Mouse (Mus musculus) thymus, postnatal 0 days (tissue): ENCODE measurements around the gene Bicd2. TPM values are rescaled to one million over a fixed set of nuclear protein-coding genes. Genes with fewer than 3 reads are reported as not detected.
A peak's percentile ranks its signal among the peaks of the same experiment; 100 is the strongest.

Experiments used
- DNase-seq: peaks from one replicate; pipeline ENCODE4 v3.0.0-alpha.2; 2015; ENCODE audit warnings: low spot score
- polyA plus RNA-seq: library from polyadenylated mRNA; unstranded; fragments of >200 nt; fragmentation: Nextera tagmentation; extraction: Ambion mirVana; gene quantifications from 2 replicates; pipeline ENCODE4 v1.2.1, GENCODE M21; 2015

Gene Bicd2
- polyA plus RNA-seq: 25.4 and 27.0 TPM in 2 replicates

DNA sequence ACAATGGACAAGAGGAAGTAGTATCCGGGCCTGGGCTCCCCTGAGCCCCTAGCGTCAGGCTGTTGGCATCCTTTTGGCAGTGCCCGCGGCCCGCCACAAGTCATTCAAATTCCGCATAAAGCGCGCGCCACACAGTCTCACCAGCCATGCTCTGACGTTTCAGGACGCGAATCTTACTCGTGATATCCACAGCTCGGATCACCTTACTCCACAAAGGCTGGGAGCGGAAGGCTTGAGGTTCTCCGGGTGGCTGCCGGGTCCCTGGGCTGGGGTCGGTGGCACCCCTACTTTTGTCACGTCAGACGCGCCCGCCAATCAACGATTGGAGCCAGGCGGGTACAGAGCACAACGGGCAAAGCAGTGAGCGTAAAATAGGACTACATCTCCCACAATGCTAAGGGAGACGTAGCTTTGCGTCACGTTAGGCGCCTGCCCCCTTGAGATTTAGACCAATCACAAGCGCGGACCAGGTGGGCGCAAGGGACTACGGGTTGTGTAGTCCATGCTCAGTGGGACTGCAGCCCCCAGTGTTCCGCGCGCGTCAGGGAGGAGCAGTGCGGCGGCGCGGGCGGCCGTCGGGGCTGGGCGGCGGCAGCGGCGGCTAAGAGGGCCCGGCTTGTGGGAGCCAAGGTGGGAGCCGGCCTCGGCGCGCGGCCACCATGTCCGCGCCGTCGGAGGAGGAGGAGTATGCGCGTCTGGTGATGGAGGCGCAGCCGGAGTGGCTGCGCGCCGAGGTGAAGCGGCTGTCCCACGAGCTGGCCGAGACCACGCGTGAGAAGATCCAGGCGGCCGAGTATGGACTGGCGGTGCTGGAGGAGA, at the start of gene Bicd2:
Bicd2 (plus strand) TSS at position 574 of the 819 bp plus-strand sequence.
- peak; percentile 99 for DNase-seq

DNA sequence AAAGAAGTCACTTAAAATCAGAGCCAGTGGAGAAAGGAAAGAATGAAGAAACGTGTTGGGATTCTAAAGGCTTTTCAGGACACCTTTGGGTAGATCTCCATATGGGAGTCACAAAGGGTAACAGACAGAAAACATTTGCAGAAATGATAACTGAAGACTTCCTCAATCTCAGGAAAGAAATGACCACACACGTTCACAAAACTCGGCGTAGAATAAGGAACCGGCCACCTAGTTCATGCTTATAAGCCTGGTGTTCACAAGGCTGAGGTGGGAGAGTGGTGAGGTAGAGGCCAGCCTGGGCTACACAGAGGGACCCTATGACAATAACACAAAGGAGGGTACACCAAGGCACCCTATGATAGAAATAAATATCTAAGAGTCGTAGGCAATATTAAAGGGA, 49.4 kb upstream of the Bicd2 start:
- no peak for DNase-seq

DNA sequence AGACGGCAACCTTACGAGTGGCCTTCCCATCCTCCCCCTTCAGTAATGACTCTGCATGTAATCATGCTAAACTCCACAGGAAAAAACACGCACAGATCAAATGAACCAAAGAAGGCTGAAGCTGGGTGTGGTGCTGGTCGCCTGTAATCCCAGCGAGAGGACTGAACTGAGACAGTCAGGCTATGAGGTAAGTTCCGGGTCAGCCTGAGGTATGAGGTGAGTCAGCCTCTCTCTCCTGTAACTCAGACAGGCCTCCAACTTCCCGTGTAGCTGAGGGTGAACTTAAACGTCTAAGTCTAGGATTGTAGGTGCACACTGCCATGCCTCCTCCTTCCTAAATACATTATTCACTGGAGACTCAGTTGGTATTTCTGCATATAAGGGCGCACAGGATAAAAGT, 47.3 kb upstream of the Bicd2 start:
- DNase-seq: no peak

DNA sequence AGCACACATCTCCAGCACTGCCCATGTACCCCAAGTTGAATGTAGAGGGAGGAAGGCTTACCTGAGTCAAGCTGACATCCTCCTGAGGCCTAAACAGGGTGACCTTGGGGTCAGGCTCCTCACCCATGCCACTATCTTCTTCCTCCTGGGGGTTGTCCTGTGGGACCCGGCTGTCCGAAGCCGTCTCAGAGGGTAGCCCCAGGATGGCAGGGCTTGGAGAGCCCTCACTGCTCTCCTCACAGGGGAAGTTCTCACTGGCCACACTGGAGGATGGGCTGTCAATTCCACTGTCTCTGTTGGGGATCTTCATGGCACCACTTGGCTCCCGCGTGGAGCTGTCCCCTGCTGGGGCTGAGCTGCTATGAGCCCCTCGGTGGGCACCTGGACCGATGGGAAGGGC, 45.1 kb upstream of the Bicd2 start:
- DNase-seq: no peak

DNA sequence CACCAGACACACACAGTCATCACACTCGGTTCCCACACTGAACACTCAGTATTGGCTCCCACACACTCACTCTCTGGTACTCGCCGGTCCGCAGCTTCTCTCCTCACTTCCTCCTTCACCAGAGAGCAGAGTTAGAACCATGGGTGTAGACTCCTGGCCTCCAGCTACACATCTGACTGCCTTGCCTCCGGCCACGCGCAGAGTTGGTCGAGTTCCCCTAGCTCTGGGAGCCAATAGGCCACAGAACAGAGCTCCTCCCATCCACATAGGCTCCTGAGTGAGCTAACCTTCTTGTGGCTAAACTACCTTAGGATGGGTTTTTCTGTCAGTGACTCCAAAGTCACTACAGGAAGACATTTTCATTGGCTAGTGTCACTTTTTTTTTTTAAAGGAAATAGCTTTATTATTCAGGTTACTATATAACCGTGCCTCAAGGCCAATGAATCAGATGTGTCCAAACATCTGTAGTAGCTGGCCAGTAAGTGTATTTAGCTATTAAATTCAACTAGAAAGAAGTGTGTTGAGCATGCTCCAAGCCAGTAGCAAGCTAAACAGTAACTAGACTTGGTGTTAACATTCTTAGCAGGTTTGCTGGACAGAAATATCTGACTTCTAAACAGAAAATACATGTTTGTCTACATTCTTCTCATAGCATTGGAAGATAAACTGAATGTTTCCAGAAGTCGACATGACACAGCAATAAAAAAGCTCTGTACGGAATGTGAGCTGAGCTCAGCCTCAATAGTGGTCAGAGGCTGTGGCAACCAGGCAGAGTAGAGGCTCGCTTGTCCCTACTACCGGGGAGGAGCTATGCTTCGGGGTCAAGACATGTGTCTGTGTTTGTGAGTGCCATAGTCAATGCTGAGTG, 42.6 kb upstream of the Bicd2 start:
- DNase-seq: no peak

DNA sequence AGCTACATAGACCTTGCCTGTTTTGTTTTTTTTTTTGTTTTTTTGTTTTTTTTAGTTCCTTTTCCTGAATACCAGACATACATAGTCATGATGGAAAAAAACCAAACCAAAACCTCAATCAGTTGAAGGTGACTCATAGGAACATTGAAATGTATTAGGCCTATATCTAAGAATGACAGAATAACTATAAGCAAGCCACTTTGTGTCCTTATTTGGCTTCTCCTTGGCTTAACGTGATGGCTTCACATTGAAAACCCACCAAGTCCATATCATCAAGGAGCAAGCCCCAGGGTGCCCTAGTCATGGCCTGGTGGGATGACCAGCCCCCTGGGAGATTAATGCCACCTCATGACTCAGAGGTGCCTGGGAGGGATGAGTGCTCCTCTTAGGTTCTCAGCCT, 40.6 kb upstream of the Bicd2 start:
- no peak for DNase-seq

DNA sequence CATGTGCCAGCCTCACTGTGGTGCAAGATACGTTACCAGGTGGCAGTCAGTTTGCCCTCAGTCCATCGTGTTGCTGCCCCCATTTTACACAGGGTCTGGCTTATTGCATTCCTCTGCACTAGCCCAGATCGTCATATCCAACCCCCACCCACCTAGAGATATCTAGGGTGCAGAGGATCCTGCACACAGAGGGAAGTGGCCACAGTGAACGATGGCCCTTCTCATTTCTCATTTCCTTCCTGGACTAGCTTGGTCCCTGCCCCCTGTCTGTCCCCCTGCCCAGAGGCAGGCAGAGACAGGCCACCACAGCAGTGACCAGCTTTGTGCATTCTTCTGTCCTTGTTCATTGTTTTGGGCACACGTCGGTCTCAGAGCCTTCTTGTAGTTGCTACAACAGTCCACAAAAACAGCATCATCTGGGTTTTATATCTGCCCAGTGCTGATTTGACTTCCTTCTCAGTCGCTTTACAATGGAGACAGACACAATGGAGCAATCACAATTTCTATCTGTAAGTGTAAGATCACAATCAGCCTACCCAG, 34.5 kb upstream of the Bicd2 start:
- no peak for DNase-seq

DNA sequence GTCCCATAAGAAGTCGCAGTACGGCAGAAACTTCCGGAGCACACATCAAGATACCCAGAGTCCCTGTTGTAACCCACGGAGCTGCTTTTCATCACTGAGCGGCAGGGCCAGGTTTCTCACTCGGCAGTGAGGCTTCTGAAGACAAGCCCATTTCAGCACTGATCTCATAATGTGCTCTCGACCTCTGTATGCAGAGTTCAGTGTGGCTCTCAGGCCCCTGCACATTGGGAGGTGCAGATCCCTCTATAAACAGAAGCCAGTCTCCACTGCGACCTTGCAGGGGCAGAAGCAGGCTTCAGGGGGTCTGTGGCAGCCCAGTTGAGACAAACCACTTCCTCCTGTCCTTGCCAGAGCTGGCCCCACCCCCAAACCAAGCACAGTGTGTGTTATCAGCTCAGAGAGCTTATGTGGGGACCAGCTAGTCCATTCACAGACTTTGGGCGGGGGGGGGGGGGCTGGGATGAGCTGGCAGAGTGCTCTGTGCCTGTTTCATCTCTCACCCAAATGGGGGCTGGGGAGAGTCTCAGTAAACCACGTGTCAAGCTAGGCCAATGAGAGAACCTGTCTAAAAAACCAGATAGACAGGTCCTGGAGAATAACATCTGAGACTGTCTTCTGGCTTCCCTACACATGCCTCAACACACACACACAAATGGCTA, 33.9 kb upstream of the Bicd2 start:
- DNase-seq: peak; percentile 81

DNA sequence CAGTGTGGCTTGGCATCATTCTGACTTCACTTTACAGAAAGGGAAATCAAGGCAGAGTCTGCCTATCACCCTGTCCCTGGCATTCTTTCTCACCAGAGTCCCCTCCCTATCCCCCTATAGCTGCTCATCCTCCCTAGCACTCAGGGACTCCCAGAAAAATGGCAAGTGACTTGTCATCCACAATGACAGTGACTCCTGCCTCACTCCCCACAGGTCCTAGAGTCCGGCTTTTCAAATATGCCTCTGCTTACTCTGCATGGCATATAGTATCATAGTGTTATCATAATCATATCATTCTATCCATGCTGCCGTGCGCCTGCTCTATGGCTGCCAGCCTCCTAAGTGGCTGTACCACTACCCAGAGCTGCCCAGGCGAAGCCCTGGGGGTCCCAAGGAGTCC, 33.2 kb upstream of the Bicd2 start:
- no peak for DNase-seq

DNA sequence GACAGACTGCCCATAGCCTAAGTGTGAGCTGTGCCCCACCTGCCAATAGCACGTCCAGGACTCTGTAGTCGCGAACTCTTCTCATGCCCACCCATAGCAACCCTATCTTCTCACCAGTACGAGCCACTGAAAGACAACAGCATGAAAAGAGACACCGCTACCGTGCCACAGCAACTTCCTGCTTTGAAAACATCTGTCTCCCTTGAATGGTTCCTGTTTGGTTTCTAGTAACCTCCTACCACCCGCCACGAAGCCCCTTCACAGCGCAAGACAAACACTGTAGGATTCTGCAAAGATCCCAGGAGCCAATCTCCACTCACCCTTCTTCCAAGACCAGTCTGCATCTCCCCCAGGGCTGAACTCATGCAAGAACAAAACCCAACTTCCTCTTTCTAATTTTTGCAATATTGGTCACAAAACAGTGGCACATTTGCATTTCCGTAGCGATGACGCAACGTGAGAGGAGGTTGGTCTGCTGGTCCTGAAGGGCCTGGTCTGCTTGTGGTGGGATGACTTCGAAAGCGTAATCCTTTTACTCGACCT, 32.5 kb upstream of the Bicd2 start:
- peak; percentile 80 for DNase-seq

DNA sequence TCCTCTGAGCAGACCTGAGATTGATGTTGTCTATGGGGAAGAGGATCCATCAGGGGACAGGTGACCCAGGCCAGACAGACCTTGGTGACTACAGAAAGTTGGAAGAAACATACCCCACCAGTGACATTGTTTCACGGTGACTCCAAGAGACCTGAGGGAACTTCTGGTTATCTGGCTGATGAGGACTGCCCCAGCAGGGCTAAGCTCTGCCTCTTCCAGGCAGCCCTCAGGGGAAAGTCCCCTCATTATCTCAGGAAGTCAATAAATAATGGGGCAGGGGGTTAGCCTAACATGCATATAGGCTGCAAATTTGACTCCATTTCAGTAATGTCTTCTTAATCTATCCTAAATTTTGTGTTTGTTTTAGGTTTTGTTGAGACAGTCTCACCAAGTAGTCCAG, 31.9 kb upstream of the Bicd2 start:
- no peak for DNase-seq

DNA sequence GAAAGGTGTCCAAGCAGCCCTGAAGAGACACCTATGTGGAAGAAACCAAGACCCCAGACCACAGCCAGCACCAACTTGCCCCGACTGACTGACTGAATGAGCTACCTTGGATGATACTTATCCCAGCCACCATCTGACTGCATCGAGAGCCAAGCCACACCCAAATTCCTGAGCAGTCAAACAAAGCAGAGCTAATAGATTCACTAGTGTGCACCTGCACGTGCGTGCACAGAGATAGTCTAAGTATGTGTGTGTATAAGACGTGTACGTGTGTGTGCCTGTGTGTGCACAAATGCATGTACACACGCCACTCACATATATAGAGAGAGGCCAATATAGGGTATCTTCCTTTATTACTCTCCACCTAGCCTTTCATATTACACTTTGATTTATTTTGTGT, 29.7 kb upstream of the Bicd2 start:
- no peak for DNase-seq

DNA sequence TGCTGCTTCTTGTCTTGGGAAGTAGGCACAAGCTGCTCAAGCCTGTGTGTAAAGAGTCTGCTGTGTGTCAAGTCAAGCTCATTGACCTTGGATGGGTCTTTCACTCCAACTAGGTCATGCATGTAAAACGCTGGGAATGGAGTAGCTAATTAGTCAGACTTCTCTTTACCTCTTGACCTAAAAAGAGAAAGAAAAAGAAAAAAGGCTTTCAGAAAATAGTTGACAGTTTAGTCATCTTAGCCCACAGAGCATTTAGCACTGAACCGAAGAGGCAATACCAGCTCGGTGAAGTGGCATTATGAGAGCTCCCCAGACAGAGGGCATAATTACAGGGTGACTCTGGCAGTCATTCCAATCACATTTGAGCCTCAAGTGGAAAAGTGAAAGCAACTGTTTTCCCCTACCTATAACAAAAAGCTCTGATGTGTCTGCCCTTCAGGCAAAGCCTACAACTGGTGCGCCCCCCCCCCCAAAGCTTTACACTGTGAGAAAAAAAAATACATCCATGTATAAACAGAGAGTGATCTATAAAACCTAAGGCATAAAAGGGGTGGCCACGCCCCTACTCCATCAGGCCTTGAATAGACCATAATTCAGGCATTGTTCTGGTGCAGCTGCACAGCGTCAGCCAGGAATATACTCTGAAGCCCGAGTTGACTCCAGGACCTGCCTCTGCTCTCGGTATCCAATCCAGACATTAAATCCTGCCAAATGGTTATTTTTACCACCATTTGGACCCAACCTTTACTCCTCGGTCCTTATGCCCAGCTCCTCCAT, 24.8 kb upstream of the Bicd2 start:
- no peak for DNase-seq

DNA sequence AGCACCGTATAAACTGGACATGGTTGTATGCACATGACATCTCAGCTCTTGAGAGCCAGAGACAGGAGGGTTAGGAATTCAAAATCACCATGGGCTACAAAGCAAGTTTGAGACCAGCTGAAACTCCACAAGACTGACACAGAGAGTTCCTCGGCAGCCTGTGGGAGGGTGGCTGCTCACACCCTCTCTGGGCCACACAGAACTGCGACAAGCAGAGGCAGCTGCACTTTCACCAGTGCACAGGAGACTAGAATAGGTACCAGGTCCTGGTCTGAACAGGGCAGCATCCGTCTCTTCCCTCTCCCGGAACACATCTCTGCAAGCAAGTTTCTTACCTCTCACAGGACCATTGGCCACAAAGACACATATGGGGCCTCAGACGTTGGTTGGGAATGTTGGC, 23.9 kb upstream of the Bicd2 start:
- DNase-seq: no peak

DNA sequence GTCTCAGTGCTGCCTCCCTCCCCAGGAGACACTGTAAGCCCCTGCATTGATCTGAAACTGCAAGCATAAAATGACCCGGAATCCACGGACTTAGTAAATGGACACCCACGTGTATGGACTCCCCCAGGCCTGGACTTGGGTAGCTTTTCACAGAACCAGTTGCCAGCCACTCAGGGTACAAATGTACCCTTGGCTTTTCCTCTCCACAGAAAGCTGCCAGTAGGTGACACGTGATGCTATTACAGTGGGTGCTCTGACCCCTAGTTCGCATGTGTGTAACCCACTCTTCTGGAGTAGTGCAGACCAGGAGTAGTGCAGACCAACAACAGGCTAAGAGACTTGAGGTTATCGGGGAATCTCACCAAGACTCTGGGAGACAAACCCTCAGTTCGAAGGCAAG, 23.5 kb upstream of the Bicd2 start:
- no peak for DNase-seq

DNA sequence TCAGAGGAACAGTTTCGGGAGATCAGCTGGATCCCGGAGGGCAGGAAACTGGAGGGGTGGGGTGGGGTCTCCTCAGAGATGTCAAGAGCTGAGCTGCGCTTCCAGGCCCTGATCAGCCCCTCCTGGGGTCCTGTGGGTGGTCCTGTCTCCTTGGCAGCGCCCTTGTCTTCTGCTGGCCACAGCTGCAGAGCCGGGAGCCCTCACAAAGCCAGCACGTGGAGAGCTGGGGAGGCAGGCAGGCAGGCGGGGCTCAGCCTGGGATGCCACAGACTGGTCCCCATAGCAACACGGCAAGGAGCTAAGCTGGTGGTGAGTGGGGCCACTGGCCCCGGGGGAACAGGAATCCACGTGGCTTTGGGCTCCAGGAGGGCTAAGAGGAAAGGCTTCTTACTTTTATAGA, 21.3 kb upstream of the Bicd2 start, which contains the start of gene Fgd3:
Fgd3 (minus strand) TSS at position 272 of the 400 bp plus-strand sequence.
- DNase-seq: no peak

DNA sequence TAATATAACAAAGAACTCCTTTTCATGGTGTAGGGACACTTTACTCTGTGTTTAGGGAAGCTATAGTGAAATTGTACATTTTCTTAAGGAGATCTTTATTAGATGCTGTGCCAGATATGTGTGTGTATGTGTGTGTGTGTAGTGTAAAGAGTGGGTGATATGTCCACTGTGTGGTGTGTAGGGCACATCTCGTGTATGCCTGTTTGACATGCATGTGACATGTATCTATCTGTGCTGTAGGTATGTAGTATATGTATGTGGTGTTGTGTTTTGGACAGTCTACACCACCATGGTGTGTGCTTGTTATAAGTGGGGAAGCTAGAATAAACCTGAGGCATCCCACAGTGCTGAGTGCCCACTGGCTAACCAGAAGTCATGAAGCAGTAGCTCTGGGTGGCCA, 20.9 kb upstream of the Bicd2 start:
- DNase-seq: no peak

DNA sequence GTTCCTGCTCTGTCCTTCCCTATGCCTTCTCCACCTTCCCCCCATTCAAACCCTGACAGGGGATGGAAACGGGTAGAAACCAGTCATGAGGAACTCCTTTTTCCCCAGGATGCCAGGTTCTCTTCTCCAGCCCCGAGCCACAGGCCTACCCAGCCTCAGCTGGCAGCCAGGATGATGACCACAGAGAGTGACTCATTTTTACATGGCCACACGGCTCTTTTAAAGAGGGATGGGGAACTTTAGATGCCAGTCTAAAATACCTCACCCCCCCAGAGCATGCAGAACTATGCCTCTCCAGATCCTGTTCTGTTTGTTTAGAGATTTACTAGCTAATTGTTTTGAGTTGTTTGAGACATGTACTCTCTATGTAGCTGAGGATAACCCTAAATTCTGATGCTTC, 19.9 kb upstream of the Bicd2 start:
- DNase-seq: no peak

DNA sequence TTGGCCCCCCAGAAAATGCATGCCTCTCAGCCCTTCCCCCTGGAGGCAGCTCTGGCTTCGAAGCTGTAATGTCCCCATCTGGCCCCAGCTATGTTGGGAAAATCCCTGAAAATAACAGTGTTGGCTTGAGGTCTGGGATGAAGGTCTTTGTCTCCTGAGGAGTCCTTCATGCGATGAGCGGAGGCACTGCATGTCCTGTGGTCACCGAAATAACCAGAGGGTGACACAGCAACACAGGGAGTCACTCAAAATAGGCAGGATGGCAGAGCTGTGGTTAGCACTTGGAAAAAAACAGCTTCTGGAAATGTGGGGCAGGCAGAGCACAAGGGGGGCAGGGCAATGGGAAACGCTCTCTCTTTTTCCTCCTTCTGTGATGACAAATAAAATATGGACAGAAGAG, 19.2 kb upstream of the Bicd2 start:
- no peak for DNase-seq

DNA sequence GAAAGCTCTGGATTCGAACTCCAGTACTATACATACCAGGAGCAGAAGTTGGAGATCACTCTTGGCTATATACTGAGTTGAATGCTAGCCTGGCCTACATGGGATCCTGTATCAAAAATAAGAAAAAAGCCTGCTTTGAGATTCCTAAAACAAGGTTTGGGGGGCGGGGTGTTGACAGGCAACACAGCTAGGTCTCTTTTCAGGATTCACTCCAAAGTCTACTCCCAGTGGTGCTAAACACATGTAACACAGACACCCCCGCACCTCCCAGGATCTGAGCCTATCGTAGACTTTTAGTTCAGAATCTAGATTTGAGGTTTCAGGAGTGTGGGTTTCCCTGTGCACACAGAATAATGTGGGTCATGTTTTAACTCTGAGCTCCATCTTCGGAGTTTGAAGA, 18.6 kb upstream of the Bicd2 start:
- no peak for DNase-seq

DNA sequence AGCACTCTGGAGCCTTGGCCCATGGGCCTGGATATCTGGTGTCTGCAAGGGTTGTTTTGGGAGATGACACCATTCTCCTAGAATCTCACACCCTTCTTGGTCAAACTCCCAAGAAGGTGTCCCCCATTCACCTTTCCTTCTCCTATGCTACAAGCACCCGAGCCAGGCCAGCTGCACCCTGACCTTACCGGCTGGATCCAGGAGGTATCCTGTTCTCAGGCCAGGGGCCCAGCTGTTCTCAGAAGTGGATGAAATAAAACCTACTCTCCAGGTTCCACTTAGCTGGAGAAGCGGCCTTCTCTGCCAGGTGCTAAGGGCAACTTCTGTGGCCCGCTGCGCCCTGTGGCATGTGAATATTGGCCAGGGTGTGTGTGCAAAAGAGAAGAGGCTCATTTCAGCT, 16.5 kb upstream of the Bicd2 start:
- no peak for DNase-seq
